Mouse (Mus musculus) intestine, embryonic 16.5 days (tissue): ENCODE measurements at regions not wholly inside any gene's neighbourhood (a gene's known extent, or its start where the extent isn't known, plus 50 kb on each side); places are given as distances from the start of the nearest gene placed in this dataset.

Experiments used
- ATAC-seq: fragments of 200-750 bp; cut with Nextera tagmentation; 2 replicates; pipeline ENCODE4 v1.8.0; 2017; ENCODE audit warnings: moderate TSS enrichment, moderate library complexity
- H3K27ac ChIP-seq: fragments of 300-500 bp; sonication (generic); 2 replicates; pipeline ENCODE4 v1.5.1; 2014; ENCODE audit warnings: mild to moderate bottlenecking, low read length
- H3K27me3 ChIP-seq: fragments of 300-500 bp; sonication (generic); replicated peaks from 2 replicates; pipeline ENCODE4 v1.6.1; 2014; ENCODE audit warnings: low read length, control low read depth, mixed read lengths; ENCODE audit not compliant: control insufficient read depth, insufficient read depth
- H3K36me3 ChIP-seq: fragments of 300-500 bp; sonication (generic); 2 replicates; pipeline ENCODE4 v1.6.1; 2014; ENCODE audit warnings: low read length, control low read depth; ENCODE audit not compliant: control insufficient read depth, insufficient read depth
- H3K4me1 ChIP-seq: fragments of 300-500 bp; sonication (generic); 2 replicates; pipeline ENCODE4 v1.6.1; 2014; ENCODE audit warnings: low read length, control low read depth, mixed read lengths; ENCODE audit not compliant: control insufficient read depth, insufficient read depth
- H3K4me2 ChIP-seq: fragments of 300-500 bp; sonication (generic); 2 replicates; pipeline ENCODE4 v1.6.1; 2014; ENCODE audit warnings: low read depth, low read length, control low read depth
- H3K4me3 ChIP-seq: fragments of 300-500 bp; sonication (generic); 2 replicates; pipeline ENCODE4 v1.5.1; 2014; ENCODE audit warnings: mild to moderate bottlenecking, low read length
- H3K9ac ChIP-seq: fragments of 300-500 bp; sonication (generic); 2 replicates; pipeline ENCODE4 v1.6.1; 2014; ENCODE audit warnings: low read depth, low read length
- H3K9me3 ChIP-seq: fragments of 300-500 bp; sonication (generic); 2 replicates; pipeline ENCODE4 v1.6.1; 2016; ENCODE audit warnings: low read length, control low read depth; ENCODE audit not compliant: control insufficient read depth
- WGBS: fragments of 180-500 bp; shearing (Covaris S2); extraction: QIAGEN DNeasy Blood & Tissue Kit; methylation state at CpG from one replicate; pipeline ENCODE4 v1.1.7; 2014; 5-methylcytosine and 5-hydroxymethylcytosine counted together

DNA sequence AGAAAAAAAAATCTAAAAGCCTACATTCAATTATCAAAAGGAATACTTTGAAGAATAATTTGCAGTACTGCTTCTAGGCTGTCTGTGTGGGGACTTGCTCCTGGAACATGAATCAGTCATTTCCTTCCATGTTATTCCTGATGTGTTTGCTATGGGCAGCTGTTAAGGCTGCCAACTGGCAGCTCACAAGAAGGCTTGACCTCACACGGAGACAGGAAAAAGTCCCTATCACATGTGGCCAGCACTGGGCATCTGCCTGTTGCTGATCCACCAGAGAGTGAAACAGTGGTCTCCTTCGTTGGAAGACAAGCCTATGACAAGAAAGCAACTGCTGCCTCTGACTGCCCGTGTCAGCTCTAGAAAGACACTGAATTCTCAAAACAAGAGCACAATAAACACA lies 140.6 kb downstream of the Trib2 start:
- no peak overlapping the region for H3K9ac ChIP-seq
- H3K4me3 ChIP-seq, result no peak overlapping the region
- WGBS, result 74% methylated on average over 3 of the region's 3 CpGs
- no peak overlapping the region for H3K27ac ChIP-seq
- H3K4me1 ChIP-seq, result no peaks in the 10 kb centered on the region
- H3K4me2 ChIP-seq, result no peak overlapping the region
- no peaks in the 10 kb centered on the region for H3K9me3 ChIP-seq
- H3K27me3 ChIP-seq, result no peaks in the 10 kb centered on the region
- no peaks in the 10 kb centered on the region for H3K36me3 ChIP-seq
- no peak for ATAC-seq

DNA sequence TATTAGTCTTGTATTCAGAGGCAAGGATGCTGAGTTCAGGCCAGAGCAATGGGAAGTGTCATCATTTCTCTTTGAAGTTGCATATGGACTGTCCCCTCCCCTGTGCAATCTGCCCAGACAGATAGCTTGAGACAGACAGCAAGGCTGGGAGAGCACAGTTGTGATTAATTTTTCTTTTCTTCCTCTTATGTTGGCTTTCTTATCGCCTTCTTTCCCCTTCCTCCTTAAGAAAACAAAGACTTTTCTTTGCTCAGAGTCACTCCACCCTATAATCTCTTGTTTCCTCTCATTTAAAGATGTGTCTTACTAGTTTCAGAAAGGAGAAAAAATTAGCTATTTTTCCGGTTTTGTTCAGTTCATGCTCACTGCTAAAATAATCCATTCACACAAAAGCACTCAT lies 157.0 kb downstream of the Trib2 start:
- ATAC-seq, result no peak
- H3K4me2 ChIP-seq, result no peak overlapping the region
- no peak overlapping the region for H3K9ac ChIP-seq
- no peaks in the 10 kb centered on the region for H3K36me3 ChIP-seq
- 52% methylated on average over 2 of the region's 2 CpGs for WGBS
- no peaks in the 10 kb centered on the region for H3K27me3 ChIP-seq
- no peaks in the 10 kb centered on the region for H3K9me3 ChIP-seq
- no peak overlapping the region for H3K27ac ChIP-seq
- H3K4me1 ChIP-seq, result no peaks in the 10 kb centered on the region
- H3K4me3 ChIP-seq, result no peak overlapping the region

DNA sequence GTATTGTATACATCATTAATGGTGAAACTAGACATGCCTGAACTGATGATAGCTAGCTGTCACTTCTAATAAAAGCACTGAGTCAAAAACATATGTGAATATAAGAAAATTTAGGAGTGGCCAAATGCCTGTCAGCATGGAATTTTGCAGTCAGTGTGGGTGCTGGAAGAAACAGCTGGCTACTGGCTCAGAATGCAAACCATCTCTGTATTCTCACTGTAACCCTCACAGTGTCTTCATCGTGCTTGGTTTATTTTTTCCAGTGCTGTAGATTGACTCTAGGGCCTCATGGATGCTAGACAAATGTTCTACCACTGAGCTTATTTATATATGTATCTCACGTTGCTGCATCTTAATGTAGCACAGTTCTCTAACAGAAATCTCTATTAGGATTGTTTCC lies 157.4 kb downstream of the Trib2 start:
- Histone ChIP-seq H3K9ac (no peak overlapping the region), H3K4me3 (no peak overlapping the region), H3K4me2 (no peak overlapping the region), H3K27ac (no peak overlapping the region), H3K4me1 (no peaks in the 10 kb centered on the region), H3K36me3 (no peaks in the 10 kb centered on the region), H3K9me3 (no peaks in the 10 kb centered on the region), H3K27me3 (no peaks in the 10 kb centered on the region)
- 40% methylated on average over 2 of the region's 2 CpGs for WGBS
- ATAC-seq, result no peak

DNA sequence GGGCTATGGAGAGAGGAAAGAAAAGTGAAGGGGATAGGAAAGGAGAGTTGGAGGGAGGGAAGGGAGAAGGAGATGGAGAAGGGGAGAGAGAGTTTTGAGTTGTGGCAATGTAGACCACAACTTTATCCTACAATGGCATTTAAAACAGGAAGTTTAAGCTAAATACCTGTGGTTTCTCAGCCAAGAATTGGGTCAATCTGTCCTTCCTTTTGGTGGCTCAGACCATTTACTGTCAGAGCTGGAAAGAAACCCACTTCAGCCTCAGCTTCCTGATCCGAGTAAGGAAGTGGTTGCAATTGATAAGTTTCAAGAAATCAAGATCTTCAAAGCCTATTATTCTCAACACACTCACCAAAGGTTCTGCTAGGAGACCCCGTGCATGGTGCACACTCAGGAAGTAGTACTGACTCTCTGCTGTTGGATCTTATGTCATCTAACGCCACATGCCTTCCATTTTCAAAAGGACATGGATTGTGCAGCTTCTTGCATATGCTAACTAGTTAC lies 158.9 kb downstream of the Trib2 start:
- H3K4me2 ChIP-seq, result no peak overlapping the region
- H3K36me3 ChIP-seq, result no peaks in the 10 kb centered on the region
- no peak overlapping the region for H3K4me3 ChIP-seq
- H3K9me3 ChIP-seq, result no peaks in the 10 kb centered on the region
- no peak for ATAC-seq
- no peak overlapping the region for H3K9ac ChIP-seq
- no peak overlapping the region for H3K27ac ChIP-seq
- WGBS, result 86% methylated on average over 3 of the region's 3 CpGs
- no peaks in the 10 kb centered on the region for H3K4me1 ChIP-seq
- H3K27me3 ChIP-seq, result no peaks in the 10 kb centered on the region

DNA sequence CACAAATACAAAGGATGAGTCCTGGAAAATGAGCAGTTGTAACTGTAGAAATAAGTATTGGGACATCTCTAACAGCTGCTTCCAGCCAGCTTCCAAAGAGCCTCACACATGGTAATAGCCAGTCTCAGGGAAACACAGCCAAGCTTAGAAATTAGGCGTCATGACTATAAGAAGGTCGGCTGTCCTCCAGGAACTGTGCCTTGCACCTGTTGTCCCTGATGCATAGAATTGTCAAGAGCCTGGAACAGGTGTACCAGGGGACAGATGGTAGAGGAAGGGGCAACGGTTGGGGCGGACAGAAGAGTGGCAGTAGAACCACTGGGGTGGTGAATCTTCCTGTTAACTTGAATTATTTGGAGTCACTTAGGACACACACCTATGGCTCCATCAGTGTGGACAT lies 162.1 kb downstream of the Trib2 start:
- Histone ChIP-seq H3K9me3 (no peaks in the 10 kb centered on the region), H3K36me3 (no peaks in the 10 kb centered on the region), H3K4me2 (no peak overlapping the region), H3K4me1 (no peaks in the 10 kb centered on the region), H3K27me3 (no peaks in the 10 kb centered on the region), H3K4me3 (no peak overlapping the region), H3K27ac (no peak overlapping the region), H3K9ac (no peak overlapping the region)
- 96% methylated on average over 4 of the region's 4 CpGs for WGBS
- no peak for ATAC-seq

DNA sequence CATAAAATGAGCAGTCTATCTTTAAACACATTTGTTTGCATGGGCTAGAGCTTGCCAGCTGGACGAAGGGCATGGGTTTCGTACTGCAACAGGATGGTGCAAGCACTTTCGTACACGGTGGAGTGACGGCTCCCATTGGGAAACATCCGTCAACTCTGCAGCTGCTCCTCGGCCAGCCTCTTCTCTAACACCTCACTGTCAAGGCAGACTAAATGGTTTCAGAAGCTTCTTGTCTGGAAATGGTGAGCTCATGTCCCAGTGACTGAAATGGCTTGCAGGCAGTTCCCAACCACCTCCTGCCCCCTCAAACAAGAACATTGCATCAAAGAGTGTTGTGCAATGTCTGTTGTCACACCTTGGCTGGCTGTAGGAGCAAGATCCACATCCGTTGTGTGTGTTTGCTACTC lies 163.4 kb downstream of the Trib2 start:
- H3K9me3 ChIP-seq, result no peaks in the 10 kb centered on the region
- no peaks in the 10 kb centered on the region for H3K4me1 ChIP-seq

DNA sequence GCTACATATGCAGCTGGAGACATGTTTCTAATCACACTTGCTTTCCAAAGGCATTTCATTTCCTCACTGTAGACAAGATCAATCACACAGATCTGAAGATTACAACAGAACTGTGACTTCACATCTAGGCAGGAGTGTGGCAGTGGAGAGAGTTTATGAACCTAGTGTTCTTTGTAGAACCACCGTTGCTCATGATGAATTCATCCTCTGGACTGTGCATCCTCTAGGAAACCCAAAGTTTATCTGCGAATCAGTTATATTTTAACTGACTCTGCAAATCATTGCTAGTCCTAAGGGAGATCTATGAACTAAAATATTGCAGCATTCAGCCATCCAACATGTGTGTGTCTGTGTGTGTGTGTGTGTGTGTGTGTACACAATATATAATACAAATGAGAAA lies 165.4 kb downstream of the Trib2 start:
- H3K27me3 ChIP-seq, result no peaks in the 10 kb centered on the region
- H3K9me3 ChIP-seq, result no peaks in the 10 kb centered on the region
- H3K9ac ChIP-seq, result no peak overlapping the region
- no peaks in the 10 kb centered on the region for H3K36me3 ChIP-seq
- H3K4me3 ChIP-seq, result no peak overlapping the region
- 70% methylated on average over 2 of the region's 2 CpGs for WGBS
- H3K27ac ChIP-seq, result no peak overlapping the region
- no peaks in the 10 kb centered on the region for H3K4me1 ChIP-seq
- H3K4me2 ChIP-seq, result no peak overlapping the region
- ATAC-seq, result no peak

More for the DNA sequence above, 163.4 kb downstream of the Trib2 start:
- Histone ChIP-seq H3K36me3 (no peaks in the 10 kb centered on the region), H3K9ac (no peak overlapping the region), H3K4me2 (no peak overlapping the region), H3K27ac (no peak overlapping the region), H3K27me3 (no peaks in the 10 kb centered on the region), H3K4me3 (no peak overlapping the region)
- ATAC-seq, result no peak
- 45% methylated on average over 8 of the region's 8 CpGs for WGBS

DNA sequence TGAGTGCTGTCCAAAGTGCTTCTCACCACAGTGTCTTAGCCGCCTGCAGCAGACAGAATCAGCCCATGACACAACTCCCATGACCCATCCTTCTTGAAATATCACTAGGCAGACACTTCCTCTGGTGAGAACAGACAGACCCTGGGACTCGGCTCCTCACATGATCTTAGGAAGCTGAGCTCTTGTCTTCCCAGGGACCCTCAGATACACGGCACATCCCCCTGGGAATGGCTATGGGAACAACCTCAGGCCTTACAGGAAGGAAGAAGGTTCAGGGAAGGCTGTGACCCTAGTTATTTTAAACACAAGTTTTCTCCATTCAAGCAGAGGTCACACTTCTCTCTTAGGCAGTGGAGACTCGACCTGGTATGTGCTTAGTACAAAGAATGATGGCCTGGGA lies 166.8 kb downstream of the Trib2 start:
- H3K9ac ChIP-seq, result no peak overlapping the region
- no peaks in the 10 kb centered on the region for H3K27me3 ChIP-seq
- no peaks in the 10 kb centered on the region for H3K9me3 ChIP-seq
- H3K4me1 ChIP-seq, result no peaks in the 10 kb centered on the region
- H3K36me3 ChIP-seq, result no peaks in the 10 kb centered on the region
- H3K4me2 ChIP-seq, result no peak overlapping the region
- no peak overlapping the region for H3K4me3 ChIP-seq
- ATAC-seq, result no peak
- H3K27ac ChIP-seq, result no peak overlapping the region
- WGBS, result 68% methylated on average over 4 of the region's 4 CpGs

DNA sequence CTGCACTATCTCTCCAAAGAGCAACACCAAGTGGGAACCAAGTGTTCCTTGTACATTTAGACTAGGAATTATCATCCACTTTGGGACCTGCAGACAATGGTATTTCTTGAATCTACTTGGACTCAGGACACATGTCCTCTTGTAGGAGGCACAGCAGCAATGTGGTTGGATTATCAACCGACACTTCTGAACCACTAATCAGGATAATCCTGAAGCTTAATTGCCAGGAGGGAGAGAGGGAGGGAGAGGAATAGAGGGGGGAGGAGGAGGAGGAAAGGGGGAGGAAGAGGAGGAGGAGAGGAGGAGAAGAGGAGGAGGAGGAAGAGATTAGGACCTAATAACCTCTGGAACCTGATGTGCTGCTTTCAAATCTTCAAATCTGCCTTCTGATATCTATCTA lies 167.5 kb downstream of the Trib2 start:
- H3K27ac ChIP-seq, result no peak overlapping the region
- 62% methylated on average over 1 of the region's 1 CpGs for WGBS
- no peak for ATAC-seq
- no peaks in the 10 kb centered on the region for H3K4me1 ChIP-seq
- no peak overlapping the region for H3K4me2 ChIP-seq
- H3K27me3 ChIP-seq, result no peaks in the 10 kb centered on the region
- H3K4me3 ChIP-seq, result no peak overlapping the region
- no peak overlapping the region for H3K9ac ChIP-seq
- H3K9me3 ChIP-seq, result no peaks in the 10 kb centered on the region
- H3K36me3 ChIP-seq, result no peaks in the 10 kb centered on the region

DNA sequence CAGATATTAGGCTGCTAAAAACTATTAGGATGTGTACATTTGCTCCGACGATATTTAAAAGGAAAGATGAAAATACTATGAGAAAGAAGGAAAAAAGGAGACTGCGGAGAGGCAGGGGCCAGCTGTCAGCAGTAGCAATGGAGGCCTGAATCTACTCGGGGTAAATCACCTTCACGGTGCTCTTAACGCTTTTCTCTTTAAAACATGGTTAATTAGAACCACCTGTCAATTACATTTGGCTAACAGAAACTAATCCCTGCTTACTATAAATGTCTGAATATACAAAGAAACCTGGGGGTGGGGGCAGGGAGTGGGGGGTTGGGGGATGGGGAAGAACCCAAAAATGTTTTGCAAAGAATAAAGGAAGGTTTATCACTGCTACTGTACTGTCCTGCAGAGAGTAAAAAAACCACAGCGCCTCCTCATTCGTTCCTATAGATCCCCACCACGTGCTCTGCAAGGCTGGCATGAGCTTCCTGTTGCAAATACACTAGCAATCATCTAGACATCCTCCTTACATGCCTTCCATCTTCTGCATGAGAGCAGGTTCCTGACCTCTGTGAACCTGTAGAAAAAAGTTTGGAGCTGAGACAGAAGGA lies 172.5 kb downstream of the Trib2 start:
- no peak for ATAC-seq
- peaks cover 2% of the 10 kb centered on the region; the same call in 1 of the 2 replicates for H3K4me1 ChIP-seq

More for the DNA sequence above, 172.5 kb downstream of the Trib2 start:
- H3K4me2 ChIP-seq, result no peak overlapping the region
- H3K36me3 ChIP-seq, result no peaks in the 10 kb centered on the region
- H3K27ac ChIP-seq, result no peak overlapping the region
- H3K27me3 ChIP-seq, result no peaks in the 10 kb centered on the region
- H3K9ac ChIP-seq, result no peak overlapping the region
- no peak overlapping the region for H3K4me3 ChIP-seq
- WGBS, result 58% methylated on average over 9 of the region's 9 CpGs
- no peaks in the 10 kb centered on the region for H3K9me3 ChIP-seq
